Mouse (Mus musculus) spleen, postnatal 14 days (tissue): ENCODE results near the gene Rara.

ENCODE experiments used
- DNase-seq, 2 experiments: peaks; one replicate each; pipeline ENCODE4 v3.0.0; 2021 to 2022; ENCODE audit warnings: low spot score in 2 of 2

Gene Rara

GRCm38 (mm10) chr11:98937914-98938694 lies 10.5 kb downstream of the Rara start:
- DNase-seq = no peak

DNA sequence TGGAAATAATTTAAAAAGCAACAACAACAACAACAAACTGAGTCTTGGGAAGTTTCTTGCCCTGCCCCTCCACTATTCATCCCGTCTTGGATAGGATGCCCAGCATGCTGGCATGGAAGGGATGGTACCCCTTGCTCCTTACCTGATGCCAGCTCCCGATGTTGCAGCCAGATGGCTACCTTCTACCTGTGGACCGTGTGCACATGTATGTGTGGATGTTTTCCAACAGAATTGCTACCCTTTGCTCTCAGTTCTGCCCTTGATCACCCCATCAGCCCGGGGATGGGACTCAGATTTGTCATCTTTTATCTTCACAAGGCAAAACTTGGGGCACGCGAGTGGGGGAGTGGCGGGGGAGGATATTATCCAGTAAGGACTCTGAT lies 11.1 kb downstream of the Rara start:
- no peak for DNase-seq

DNA sequence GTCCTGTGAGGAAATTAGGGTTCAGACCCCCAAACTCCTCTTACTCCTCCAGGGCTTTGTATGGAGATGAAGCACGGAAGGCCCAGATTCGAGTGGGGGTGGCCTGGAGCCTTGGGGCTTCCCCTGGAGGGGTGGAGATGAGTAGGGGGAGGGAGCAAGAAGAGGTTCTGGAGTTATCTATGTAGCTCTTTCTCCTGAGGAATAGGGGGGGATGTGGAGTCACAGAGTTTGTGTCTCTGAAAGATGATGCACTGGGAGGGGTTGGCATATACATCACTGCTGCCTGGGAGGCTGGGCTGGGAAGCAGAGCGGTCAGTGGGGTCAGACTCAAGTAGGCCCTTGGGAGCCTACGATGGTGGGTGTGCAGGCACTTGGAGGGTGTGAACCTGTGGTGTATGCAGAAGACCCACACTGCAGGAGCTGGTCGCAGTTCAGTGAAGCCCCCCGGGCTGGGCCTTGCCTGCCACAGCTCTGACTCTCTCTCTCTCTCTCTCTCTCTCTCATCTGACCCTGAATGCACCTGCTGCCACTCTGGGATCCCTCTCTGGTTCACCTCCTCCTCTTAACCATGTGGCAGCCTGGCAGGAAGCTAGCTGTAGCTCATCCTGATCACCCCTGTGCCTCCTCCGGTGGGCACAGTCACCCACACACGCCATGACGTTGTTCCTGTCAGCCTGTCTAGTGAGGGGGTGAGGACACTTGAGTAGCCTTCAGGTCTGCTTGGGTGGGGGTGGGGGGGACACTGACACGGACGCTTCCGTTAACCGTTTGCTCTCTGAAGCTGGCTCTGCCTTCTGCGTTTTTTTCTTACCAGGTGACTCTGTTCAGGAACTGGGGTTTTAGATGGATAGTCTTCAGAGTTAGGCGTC lies 11.7 kb downstream of the Rara start:
- no peak for DNase-seq

GRCm38 (mm10) chr11:98939953-98940641 lies 12.5 kb downstream of the Rara start:
- no peak for DNase-seq

DNA sequence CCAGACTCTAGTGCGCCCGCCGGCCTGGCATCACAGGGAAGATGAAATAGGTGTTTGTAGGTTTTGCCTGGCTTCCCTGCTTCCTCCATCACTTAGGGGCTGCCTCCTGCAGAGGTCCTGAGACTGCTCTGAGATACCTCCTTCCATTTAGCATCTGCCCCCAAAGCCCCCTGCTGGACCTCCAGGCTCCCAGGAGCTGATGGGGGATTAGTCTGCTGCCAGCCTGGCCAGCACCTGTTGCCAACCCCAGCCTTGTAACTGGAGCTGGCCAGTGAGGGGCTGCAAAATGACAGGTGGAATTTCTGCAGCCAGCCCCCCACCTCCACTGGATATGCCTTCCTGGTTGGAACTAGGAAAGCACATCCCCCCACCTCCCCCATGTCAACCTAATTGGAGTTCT lies 13.2 kb downstream of the Rara start:
- DNase-seq = no peak

GRCm38 (mm10) chr11:98941341-98941825 lies 13.8 kb downstream of the Rara start:
- DNase-seq = no peak

GRCm38 (mm10) chr11:98941826-98942550 lies 14.4 kb downstream of the Rara start:
- DNase-seq = peak; percentile 51 to 68

- no peak for DNase-seq
Measured at GRCm38 (mm10) chr11:98942555-98942922, 14.9 kb downstream of the Rara start.

- DNase-seq = no peak
Measured at GRCm38 (mm10) chr11:98942923-98943641, 15.5 kb downstream of the Rara start.

DNA sequence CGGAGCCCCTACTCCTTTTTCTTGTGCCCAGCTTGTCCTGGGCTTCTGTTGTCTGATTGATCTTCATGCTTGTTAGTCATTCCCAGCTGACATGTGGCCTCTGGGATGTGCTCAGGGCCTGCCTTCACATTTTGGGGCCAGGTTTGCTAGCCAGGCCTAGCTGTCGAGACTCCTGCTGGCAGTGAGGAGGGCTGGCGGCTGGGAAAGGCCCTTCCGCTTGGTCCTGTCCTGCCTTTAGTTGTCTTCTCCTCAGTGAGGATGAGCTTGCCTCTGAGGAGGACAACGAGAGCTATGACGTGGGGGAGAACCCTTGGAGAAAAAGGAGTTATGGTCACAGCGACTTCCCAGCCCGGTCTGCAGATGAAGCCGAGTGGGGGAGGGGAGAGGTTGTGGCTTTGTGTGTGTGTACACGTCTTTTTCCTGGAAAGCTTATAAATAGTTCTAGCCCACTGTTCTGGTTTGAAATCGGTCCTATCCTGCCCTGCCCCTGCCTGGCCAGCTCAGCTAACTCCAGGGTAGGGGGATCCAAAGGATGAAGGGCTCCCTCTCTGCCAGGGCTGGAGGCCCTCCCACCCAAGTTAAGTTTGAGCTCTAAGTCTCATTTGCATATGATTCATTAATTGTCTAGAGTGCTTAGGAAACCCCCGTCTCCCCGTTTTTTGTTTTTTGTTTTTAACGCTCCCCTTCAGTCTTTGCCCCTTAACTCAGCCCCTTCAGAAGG lies 16.3 kb downstream of the Rara start:
- DNase-seq = no peak

- DNase-seq = no peak
Measured at GRCm38 (mm10) chr11:98944897-98945604, 17.4 kb downstream of the Rara start.

DNA sequence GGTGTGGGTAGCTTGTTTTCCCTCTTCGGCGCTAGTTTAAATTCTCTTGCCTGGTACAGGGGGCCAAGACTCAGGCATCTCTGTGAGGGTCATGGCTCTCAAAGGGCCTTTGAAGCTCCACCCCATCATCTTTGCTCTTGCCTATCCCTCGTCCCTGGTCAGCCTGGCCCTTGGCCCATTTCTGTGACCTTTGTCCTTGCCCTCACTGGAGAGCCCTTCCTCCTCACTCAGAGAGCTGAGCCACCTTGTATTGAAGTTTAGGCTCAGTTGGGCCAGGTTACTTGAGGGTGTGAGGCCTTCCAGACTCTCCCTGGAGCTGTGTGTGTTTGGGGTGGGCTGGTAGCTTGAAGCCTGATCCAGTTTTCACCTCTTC lies 18.0 kb downstream of the Rara start:
- DNase-seq = no peak

DNA sequence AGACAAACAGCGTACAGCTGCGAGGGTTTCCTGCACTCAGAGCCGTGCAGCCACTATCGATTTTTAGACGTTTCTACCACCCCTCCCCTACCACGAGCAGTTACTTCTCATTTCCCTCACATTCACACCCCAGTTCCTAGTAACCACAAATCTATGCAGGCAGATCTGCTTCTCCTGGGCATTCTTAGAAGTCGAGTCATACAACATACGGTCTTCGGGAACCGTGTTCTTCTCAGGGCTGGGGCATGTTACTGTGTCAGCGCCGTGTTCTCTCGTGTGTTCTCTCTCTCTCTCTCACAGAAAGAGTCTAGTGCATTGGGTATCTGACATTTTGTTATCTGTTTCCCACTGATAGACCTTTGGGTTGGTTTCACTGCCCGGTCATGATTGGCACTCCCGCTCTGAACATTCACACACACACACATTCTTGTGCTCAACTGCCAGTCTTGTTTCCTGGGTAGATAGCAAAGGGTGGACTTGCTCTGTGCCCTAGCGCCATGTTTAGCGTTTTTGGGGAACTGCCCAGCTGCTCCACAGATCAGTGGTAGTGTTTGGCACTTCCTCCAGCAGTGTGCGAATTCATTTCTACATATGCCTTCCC lies 20.5 kb downstream of the Rara start:
- DNase-seq = no peak

DNA sequence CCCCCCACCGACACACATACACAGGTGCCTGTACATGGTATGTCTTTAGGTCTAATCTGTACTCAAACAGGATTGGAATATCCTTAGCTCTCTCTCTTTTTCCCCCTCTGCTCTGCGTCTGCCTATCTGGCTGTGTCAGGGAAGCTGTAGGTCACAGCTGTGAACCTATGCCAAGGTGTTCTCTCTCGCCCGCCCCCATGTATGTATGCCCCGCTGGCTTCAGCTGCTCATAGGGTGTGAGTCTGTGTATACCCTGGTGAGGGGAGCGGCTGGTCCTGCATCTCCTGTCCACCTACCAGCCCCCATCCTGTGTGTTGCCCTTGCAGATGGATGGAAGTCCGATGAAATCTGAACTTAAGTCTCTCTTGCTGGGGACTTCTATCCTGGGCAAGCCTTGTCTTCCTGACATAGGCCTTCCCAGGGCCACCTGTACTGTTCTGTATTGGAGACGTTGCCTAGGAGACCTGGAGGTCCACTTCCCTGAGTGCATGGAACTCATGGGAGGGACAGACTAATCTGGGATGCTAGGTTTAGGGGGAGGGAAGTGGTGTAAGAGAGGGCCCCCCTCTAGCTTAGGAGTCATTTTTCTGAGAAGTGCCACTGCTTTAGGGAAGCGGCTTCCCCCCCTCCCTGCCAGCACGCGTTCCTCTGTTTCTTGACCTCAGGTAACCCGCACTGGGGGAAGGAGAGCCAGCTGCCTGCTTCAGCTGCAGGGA lies 21.8 kb downstream of the Rara start:
- DNase-seq = no peak

DNA sequence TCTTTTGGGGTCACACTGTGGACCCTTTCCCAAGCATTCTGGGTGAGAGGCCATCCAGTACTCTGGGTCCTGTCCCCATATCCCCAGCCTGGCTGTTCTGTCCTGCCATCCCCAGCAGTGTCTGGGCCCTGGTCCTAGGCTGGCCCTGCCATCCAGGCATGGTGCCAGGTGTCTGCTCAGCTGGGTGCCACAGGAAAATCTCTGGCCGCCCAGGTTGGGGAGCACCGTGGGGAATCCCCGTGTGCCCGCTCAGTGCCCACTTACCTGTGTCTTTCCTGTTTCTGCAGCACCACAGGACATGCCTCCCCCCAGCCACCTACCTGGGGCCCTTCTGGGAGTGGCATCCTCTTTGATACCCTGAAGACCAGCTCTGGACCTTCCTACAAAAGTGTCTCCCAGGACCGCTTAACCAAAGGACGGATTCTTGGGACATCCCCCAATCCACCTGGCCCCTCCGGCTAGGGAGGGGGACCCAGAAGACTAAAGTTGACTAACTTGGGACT lies 22.4 kb downstream of the Rara start:
- DNase-seq = no peak

- no peak for DNase-seq
Measured at GRCm38 (mm10) chr11:98950484-98950883, 22.9 kb downstream of the Rara start.

DNA sequence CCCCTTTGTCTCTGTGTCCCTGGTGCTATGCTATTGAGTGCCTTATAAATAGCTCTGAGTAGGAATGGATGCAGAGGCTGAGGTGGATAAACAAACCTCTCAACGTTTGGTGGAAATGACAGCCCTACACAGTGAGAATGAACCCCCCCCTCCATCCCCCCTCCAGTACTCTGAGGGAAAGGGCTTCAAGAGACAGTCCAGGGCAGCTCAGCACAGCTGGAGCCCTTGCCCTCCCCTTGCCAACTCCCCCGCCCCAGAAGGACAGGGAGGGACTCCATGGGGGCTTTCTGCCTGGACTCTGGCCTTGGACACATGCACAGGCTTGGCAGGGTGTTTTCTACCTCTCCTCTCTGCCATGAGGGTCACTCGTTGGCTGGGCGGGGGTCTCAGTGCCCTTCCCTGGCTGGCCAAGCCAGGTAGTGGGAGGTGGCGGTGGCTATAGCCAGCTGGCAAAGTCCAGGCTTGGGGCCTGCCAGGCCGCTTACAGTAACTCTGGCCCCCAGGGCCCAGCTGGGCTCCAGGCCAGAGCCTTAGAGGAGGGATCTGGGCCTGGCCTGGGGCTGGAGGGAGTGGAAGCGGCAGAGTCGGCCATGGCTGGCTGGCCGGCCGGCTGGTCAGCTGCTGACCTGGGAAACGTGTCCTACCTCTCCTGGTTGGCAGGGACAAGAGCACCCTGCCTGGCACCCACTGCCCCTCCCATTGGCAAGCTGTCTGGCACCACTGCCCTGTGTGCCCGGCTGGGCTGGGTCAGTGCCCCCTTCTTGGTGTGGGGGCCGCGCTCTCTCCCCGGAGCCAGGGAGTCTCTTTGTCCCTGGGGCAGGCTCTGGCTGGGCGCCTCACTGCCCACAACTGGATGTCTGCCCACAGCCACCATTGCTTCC lies 23.6 kb downstream of the Rara start:
- no peak for DNase-seq
